Mouse (Mus musculus): ENCODE results near the gene Faap100.
"Not testable (repeated sequence)": the region's sequence is repeated elsewhere in the genome, so short reads cannot be mapped to it uniquely, and the experiment has no call there.

Gene Faap100

DNA sequence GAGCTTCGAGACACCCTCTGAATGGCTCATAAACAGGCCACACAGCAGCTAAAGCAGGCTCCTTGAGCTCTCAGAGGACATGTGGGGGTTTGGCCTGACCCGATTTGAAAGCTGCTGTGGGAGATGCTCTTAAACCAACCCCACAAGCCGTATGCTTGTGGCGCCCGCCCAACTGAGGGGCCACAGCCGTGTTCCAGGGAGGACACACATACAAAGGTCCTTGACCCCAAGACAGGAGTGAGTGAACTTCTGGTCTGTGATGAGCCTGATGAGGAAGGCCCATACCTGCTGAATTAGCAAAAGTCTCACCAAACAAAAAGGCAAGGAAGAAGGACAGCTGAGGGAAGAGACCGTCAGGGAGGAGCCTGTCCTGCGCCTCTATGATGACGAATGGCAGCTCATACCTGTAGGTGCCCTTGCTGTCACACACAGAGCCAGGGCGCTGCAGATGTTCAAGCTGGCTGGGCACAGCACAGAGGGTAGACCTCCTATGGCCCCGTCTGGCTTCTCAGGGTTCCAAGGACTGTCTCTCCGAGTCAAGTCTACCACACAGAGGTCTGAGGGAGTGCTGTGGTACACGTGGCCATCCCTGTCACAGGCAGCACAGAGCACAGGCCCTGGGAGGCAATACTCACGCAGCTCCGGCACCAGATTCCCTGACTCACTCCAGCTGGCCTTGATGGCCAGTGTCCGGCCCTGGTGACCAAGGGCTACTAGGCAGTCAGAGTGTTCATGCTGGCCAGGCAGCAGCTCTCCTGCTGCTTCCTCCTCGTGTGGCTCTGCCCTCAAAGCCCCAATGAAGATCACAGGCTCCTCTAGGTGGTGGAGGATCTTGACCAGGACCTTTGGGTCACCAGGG, 2.0 kb downstream of the Faap100 start:
- no peak for DNase-seq (ENCODE audit: low spot score)

DNA sequence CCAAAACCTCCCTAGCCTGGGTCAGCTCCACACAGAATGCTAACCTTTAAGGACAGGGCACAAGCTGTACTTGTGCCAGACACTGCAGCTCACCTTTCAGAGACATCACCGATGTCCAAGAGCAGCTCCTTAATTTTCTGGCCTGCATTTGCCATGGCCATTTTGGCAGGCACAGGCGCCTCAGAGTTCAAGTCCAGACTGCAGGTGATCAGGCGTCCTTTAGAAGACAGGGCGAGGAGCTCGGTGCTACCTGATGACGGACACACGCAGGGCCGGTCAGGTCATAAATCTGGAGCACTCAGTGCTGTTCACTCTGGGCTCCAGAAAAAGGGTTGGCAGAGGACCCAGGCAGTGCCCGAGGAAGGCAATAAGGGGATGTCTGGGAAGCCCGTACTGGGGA, 3.2 kb downstream of the Faap100 start:
- no peak for DNase-seq (ENCODE audit: low spot score)

DNA sequence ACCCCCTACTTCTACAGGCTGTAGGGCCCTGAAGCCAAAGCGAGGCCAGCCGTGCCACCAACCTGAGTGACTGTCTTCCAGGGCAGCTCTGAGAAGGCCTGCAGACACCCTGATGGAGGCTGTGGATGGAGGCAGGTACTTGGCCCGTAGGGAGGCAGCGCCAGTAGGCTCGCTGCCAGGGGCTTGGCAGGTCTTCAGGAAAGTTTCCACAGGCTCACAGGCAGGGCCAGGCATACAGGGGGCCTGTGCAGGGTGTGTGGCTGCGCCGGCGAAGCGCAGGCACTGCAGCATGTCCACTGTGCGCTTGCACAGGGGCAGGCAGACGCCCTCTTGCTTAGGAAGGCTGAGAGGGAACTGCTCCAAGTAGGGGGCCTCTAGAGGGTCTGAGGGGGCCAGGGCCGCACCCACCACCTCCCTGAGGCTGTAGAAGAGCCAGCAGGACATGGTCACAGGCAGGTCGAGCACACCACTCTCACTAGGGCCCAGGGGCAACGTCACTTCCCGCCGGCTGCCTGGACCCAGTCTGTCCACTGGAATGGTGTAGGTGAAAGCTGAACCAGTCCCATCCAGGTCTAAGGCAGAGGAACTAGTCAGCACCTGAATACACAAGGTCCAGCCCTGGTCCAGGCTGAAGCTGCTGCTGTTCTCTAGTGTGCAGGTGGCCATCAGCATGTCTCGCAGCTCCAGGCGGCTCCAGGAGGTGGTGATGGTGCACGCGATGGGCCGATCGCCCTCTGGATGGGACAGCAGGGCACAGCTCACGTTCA, 4.6 kb downstream of the Faap100 start:
- DNase-seq (ENCODE audit: low spot score): no peak

DNA sequence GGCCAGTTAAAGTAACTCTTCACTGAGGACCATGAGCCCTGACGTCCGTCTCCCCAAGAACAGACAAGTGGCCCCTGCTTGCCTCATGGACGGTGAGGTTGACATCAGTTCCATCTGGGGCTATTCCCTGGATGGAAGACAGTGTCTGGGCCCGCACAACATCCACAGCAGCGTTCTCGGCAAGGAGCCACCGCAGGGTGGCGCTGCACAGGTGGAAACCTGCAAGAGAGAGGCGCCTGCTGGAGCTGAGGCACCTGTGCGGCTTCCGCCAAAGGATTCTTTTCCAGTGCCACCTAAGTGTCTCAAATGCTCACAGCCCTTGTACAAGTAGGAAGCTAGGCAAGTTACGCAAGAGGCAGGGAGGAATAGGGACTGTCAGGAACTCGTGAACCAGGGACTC, 5.5 kb downstream of the Faap100 start:
- no peak for DNase-seq (ENCODE audit: low spot score)

DNA sequence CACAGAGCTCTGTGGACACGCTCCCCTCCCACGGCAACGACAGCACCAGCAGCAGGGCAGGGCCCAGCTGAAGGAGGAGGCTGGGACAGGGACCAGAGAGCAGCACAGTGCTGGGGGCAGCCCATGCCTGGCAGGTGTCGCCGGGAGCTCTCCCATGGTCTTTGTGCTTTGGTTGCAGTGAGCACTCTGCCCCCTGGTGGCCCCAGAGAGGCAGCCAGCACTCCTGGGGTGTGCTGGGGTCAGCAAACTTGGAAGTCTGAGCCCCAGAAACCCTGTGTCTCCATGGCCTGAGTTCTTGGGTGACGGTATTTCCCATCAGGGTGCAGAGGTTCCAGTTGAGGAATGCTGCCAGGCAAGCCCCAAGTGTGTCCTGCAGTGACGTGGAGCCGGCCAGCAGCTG, 8.9 kb downstream of the Faap100 start:
- no peak for DNase-seq (ENCODE audit: low spot score)

DNA sequence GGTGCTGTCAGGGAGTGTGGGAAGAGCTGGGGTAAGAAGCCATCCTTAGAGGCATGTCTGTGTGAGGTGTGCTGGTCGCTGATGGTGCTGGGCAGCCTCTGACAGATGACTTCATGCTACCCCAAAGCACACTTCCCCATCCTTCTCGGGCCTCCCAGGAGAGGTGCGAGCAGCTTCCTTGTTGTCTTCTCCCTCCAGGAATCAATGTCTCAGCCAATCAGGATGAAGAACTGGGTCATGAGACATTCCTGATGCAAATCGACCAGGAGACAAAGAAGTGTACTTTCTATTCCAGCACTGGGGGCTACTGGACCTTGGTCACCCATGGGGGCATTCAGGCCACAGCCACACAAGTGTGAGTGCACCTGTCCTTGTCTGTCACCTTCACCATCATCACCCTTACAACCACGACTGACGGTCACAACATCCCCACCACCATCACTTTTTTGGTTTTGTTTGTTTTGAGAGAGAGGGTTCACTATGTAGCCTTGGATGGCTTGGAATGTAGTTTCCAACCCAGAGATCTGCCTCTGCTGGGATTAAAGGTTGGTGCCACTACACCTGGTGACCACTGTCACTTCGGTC, 12.0 kb downstream of the Faap100 start:
- no peak for DNase-seq (ENCODE audit: low spot score)

DNA sequence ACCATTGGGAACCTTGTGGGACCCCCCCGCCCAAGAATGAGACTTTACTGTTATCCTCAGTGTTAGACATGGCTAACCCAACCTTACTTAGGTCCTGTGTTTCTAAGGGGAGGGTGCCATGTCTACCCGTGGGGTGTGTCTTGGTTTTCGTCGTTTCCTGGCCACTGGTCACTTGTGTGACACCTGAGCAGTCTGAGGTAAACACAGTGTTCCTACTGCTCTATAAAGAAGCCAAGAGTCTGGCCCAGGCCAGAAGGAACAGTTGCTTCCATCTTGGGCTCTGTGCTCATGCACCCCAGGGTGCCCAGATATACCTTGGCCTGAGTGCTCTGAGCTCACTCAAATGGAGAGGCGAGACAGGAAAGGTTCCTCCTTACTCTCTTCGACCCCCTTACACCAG, 15.7 kb downstream of the Faap100 start:
- DNase-seq (ENCODE audit: low spot score): no peak

DNA sequence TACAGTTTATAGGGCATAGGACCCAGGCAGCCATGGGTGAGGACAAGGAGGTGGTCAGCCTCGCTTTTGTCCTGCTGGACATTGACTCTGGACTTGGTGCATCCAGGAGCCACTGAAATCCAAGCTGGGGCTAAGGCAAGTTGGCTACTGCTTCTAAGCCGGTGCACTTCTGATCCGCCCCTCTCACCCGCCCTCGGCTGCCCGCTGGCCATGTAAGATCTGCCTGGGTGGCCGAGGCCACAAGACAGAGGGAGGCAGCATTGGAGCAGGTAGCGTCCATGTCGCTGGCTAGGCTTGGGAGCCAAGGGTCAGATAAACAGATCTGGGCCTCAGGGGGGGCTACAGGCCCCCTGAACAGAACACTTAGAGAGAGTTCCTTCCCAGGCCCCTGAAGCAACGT, 17.3 kb downstream of the Faap100 start, which contains the start of gene Fscn2:
TSS of gene Fscn2 (plus strand) at position 240 of the 400 bp plus-strand sequence.
- no peak for DNase-seq (ENCODE audit: low spot score)

DNA sequence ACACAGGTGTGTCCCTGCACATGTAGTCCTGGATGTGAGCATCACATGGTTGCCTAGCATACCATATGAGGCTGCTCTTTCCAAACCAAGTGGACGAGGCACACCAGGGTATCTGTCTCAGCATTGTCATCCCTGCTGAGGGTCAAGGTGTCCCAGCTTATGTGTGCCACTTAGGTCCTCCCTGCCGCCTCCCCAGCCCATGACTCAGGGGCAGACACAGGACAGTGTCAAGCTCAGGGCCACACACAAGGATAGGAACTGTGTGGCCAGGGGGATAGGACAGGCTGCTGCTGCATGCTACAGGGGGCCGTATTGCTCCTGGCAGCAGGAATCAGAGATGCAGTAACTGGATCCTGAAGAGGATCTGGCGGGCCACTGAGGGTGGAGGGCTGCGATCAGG, 17.8 kb downstream of the Faap100 start:
- DNase-seq (ENCODE audit: low spot score): no peak

DNA sequence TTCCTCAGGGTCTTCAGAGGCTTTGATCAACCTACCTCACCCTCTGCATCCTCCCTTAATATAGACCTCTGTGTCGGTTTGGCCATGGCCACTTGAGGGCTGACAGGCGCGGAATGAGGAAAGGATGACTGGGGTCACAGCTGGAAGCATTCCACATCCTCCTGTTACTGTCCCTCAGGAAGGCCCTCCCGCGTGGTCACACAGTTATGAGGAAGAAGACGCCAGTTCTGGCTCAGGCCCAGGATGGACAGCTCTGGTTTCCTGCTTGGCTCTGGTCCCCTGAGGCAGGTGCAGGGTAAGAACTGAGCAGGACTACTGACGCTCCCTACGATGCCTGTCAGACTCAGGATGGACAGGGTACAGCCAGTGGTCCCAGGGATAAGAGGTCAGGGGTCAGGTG, 18.5 kb downstream of the Faap100 start:
- DNase-seq (ENCODE audit: low spot score): no peak

DNA sequence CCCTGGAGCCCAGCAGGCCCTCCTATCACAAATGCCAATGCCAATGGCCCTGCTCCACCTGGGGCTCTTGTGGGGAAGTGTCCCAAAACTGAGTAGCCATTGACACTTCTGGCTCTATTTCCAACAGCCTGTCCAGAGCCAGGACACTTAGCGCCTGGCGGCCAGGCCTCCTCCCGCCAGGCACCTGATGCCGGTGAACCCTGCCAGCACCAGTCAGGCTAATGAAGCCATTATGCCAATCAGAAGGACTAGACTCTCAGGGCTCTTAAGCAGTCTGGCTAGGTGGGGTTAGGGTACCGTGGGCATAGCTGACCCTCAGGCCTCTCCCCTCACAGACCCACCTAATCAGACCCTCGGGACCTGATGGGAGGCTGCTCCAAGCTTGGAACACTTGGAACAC, 19.2 kb downstream of the Faap100 start:
- DNase-seq (ENCODE audit: low spot score): no peak

DNA sequence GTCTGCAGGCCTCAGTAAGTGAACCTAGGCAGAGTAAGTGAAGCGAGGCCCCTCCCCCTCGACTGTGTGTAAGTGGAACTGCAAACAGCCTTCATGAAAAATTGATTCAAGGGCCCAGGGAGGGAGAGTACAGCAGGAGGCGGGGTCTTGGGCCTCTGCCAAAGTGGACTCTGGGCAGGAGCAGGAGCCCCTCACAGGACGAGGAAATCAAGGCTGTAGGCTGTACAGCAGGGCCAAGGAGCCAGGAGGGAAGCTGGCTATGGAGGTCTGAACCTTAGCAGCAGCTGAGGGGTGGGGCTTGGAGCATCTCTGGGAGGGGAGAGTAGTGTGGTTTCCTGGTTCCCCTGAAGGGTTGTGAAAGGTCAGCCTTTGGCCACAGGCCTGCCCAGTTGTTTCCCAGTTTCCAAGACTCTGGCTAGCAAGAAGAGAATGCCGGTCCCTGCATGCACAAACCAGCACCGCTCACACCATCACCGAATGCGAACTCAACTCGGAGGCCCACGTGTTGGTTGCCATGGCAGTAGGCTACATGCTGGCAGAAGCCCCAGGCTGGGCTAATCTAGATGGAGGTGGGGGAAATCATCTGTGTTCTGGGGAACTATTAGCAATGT, 20.7 kb downstream of the Faap100 start:
- DNase-seq (ENCODE audit: low spot score): no peak

DNA sequence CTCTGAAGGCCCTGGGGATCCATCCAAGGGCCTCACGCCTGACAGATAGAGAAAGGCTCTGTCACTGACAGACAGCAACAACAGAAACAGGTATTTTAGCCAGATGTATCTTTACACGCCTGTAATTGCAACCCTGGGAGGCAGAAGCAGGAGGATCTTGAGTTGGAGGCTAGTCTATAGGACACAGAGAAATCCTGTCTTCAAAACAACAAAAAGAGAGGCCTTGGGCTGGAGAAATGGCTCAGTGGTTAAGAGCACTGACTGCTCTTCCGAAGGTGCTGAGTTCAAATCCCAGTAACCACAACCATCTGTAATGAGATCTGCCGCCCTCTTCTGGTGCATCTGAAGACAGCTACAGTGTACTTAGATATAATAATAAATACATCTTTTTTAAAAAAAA, 21.7 kb downstream of the Faap100 start:
- no peak for DNase-seq (ENCODE audit: low spot score)

DNA sequence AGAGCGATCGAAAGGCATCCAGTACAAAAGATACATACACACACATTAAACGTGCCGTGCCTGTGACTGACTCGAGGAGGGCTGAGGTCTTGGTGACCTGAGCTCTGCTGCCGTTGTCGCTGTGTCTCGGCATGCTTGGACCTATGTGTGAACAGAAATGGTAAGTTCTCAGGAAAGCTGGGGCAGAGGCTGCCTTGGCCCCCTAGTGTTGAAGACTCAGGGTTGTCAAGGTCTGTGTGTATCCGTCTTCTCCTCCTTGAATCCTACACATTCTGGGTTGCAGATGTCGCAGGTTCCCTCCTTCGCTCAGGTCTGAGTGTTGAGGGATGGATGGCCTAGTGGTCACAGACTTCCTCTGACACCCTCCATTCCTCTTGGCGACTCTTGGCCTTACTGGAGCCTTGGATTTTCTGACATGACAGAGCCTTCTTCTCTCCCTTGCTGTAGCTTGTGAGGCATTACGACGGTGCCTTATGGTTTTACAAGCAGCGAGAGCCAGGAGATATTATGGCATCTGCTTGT, 22.2 kb downstream of the Faap100 start:
- no peak for DNase-seq (ENCODE audit: low spot score)

DNA sequence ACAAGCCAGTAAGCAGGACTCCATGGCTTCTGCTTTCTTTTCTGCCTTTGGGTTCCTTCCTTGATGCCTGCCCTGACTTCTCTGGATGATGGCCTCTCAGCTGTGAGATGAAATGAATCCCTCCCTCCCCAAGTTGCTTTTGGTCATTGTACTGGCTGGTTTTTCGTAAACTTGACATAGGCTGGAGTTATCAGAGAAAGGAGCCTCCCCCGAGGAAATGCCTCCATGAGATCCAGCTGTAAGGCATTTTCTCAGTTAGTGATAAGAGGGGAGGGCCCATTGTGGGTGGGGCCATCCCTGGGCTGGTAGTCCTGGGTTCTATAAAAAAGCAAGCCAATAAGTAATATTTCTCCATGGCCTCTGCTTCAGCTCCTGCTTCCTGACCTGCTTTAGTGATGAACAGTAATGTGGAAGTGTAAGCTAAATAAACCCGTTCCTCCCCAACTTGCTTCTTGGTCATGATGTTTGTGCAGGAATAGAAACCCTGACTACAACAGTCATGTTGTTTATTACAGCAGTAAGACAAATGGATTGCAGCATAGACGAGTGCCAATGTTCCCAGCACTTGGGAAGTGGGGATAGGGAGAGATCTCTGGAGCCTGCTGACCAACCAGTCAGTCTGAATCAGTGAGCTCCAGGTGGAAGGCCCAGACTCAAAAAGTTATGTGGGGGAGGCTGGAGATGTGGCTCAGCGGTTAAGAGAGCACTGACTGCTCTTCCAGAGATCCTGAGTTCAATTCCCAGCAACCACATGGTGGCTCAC, 23.1 kb downstream of the Faap100 start:
- no peak for DNase-seq (ENCODE audit: low spot score)

DNA sequence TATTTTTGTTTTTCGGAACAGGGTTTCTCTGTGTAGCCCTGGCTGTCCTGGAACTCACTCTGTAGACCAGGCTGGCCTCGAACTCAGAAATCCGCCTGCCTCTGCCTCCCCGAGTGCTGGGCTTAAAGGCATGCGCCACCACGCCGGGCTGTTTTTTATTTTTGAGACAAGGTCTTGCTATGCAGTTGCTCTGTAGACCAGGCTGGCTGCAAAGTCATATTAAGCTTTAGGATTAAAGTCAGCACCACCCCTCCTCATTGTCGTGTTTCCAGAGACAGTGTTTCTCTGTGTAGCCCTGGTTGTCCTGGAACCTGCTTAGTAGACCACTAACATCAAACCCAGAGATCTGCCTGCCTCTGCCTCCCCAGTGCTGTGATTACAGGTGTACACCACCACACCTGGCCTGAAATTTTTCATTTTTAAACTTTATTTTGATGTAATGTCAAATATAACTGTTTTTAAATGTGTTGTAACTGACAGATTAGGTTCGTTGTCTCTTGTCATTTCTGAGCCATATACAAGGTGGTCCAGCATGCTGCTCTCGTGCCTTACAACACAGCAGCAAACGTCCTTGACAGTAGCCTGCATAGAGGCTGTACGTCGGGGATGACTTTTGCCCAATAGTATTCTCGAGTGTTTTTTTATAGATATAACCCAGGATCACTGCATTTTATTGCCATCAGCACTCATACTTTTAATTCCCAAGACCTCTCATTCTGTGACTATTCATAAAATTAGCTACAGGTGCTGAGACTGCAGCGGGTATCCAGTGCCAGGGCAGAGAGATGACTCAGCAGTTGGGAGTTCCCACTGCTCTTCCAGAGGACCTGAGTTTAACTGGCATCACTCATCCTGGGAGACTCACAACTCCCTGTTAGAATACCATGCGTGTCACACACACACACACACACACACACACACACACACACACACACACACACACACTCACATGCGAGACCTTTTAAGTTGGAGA, 24.0 kb downstream of the Faap100 start:
- no peak for DNase-seq (ENCODE audit: low spot score)

DNA sequence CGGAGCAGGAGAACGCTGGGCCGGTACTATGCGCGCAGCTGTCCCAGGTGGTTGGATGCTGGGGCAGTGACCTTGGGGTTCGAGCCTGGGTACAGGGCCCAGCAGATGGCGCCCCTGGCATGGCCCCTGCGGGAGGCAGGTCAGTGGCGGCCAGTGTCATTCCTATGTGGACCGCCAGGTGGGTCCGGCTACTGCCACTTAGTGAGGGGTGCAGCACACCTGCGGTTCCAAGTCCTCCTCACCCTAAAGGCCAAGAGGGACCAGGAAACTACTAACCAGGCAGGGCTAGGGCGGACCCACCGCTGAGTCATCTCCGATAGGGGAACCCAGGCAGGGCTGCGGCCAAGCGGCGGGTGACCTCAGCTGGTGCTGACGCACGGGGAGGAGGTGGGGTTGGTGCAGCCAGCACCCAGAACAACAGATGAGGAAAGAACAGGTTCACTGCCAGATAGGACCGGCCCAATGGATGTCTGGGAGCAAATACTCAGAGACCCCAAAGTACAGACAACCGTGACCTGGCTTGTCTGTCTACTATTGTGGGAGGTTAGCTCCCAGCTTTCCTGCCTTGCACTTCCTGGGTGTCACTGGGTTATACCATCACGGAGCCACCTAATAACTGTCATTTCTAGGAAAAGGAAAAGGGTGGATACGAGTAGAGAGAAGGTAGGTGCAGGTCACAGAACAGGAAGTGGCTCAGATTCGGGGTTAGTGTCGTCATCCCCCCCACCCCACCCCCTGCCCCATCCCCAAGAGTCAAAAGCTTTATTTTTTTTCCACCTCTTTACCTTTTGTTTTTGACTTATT, 24.9 kb downstream of the Faap100 start:
- DNase-seq (ENCODE audit: low spot score): no peak

DNA sequence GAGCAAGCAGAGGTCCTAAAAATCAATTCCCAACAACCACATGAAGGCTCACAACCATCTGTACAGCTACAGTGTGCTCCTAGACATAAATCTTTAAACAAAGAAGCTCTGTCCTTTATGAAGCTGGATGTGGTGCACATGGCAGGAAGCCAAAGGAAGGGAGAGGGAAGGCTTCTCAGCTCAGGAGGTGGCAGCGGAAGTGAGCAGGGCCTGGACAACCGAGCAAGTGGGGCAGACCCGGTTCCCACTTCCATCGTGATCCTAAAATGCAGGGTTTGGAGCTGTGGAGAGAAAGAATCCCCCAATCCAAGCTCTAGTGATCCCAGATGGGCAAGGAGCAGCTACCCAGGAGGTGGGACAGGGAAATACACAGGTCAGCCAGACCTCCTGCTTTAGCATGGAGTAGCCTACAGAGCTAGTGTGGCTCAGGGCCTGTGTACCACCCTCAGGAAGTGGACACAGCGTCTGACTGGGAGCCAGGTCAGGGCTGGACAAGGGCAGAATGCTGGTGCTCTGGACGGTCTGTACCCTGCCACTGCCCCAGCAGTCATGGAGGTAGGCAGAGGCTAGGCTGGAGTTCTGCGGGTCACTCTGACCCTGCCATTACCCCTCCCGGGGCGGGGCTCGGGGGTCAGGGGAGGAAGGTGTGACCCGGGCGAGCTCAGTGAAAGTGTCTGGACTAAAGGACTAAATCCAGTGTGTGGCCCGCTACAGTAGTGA, 25.8 kb downstream of the Faap100 start:
- DNase-seq (ENCODE audit: low spot score): no peak

DNA sequence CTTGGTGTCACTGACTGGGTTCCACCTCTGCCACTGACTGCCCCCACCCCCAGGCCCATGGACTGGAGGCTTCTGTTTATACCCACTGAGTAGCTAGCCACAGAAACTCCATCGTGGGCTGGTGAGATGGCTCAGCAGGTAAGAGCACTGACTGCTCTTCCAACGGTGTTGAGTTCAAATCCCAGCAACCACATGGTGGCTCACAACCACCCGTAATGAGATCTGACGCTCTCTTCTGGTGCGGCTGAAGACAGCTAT, 26.5 kb downstream of the Faap100 start:
- DNase-seq (ENCODE audit: low spot score): not testable (repeated sequence)
